Mouse (Mus musculus) embryo, embryonic 11 days (tissue): ENCODE measurements at regions not wholly inside any gene's neighbourhood (a gene's known extent, or its start where the extent isn't known, plus 50 kb on each side); places are given as distances from the start of the nearest gene placed in this dataset.

Experiments
- DNase-seq: peaks from one replicate; pipeline ENCODE4 v3.0.0-alpha.2; 2015

- DNase-seq = no peak
These were observed 468.0 kb downstream of the Etnk1 start for GRCm38 (mm10) chr6:143635043-143635442.

GRCm38 (mm10) chr6:143640652-143641051 lies 473.6 kb downstream of the Etnk1 start:
- DNase-seq = no peak

- DNase-seq = no peak
These were observed 475.0 kb downstream of the Etnk1 start for GRCm38 (mm10) chr6:143642052-143642451.

GRCm38 (mm10) chr6:143645989-143646388 lies 479.0 kb downstream of the Etnk1 start:
- no peak for DNase-seq

- DNase-seq = no peak
These were observed 481.5 kb downstream of the Etnk1 start for GRCm38 (mm10) chr6:143648501-143648900.

- DNase-seq = no peak
These were observed 489.6 kb downstream of the Etnk1 start for GRCm38 (mm10) chr6:143656576-143656975.

- no peak for DNase-seq
These were observed 493.8 kb downstream of the Etnk1 start for GRCm38 (mm10) chr6:143660837-143661236.

- DNase-seq = no peak
These were observed 496.3 kb downstream of the Etnk1 start for GRCm38 (mm10) chr6:143663306-143663705.

- DNase-seq = no peak
These were observed 498.4 kb downstream of the Etnk1 start for GRCm38 (mm10) chr6:143665374-143665773.

GRCm38 (mm10) chr6:143668551-143668950 lies 501.5 kb downstream of the Etnk1 start:
- no peak for DNase-seq

- no peak for DNase-seq
These were observed 502.6 kb downstream of the Etnk1 start for GRCm38 (mm10) chr6:143669446-143670130.

GRCm38 (mm10) chr6:143690131-143690530 lies 523.1 kb downstream of the Etnk1 start:
- no peak for DNase-seq

GRCm38 (mm10) chr6:143690866-143691265 lies 523.8 kb downstream of the Etnk1 start:
- no peak for DNase-seq

GRCm38 (mm10) chr6:143697997-143698396 lies 531.0 kb downstream of the Etnk1 start:
- no peak for DNase-seq

- no peak for DNase-seq
These were observed 537.0 kb downstream of the Etnk1 start for GRCm38 (mm10) chr6:143703984-143704383.

GRCm38 (mm10) chr6:143706451-143706850 lies 539.4 kb downstream of the Etnk1 start:
- no peak for DNase-seq

GRCm38 (mm10) chr6:143714461-143714860 lies 547.4 kb downstream of the Etnk1 start:
- DNase-seq = no peak

- no peak for DNase-seq
These were observed 583.1 kb downstream of the Etnk1 start for GRCm38 (mm10) chr6:143750074-143750473.

- DNase-seq = peak; percentile 10
These were observed 584.4 kb downstream of the Etnk1 start for GRCm38 (mm10) chr6:143751076-143752070.

- DNase-seq = peak; percentile 29
These were observed 590.4 kb downstream of the Etnk1 start for GRCm38 (mm10) chr6:143757462-143757861.

GRCm38 (mm10) chr6:143768115-143768514 lies 601.1 kb downstream of the Etnk1 start:
- no peak for DNase-seq
